Mouse (Mus musculus) forebrain, embryonic 15.5 days (tissue): Measurements from ENCODE around the gene Klk6. TPM values are rescaled to one million over a fixed set of nuclear protein-coding genes. Genes with fewer than 3 reads are reported as not detected.

Source experiments
- ATAC-seq: fragments of 200-750 bp; cut with Nextera tagmentation; replicated peaks from 2 replicates; pipeline ENCODE4 v1.8.0; 2017; ENCODE audit warnings: mild to moderate bottlenecking, moderate TSS enrichment, moderate library complexity
- H3K27ac ChIP-seq: fragments of 300-500 bp; sonication (generic); replicated peaks from 2 replicates; pipeline ENCODE4 v1.5.1; 2015; ENCODE audit warnings: mild to moderate bottlenecking, inconsistent platforms
- H3K27me3 ChIP-seq: fragments of 300-500 bp; sonication (generic); 2 replicates; pipeline ENCODE4 v1.6.1; 2015; ENCODE audit warnings: inconsistent platforms
- H3K36me3 ChIP-seq: fragments of 300-500 bp; sonication (generic); 2 replicates; pipeline ENCODE4 v1.6.1; 2015; ENCODE audit warnings: mild to moderate bottlenecking, inconsistent platforms
- H3K4me1 ChIP-seq: fragments of 300-500 bp; sonication (generic); 2 replicates; pipeline ENCODE4 v1.6.1; 2015; ENCODE audit warnings: inconsistent platforms
- H3K4me2 ChIP-seq: fragments of 300-500 bp; sonication (generic); replicated peaks from 2 replicates; pipeline ENCODE4 v1.6.1; 2015; ENCODE audit warnings: mild to moderate bottlenecking, inconsistent platforms
- H3K4me3 ChIP-seq: fragments of 300-500 bp; sonication (generic); 2 replicates; pipeline ENCODE4 v1.5.1; 2015; ENCODE audit warnings: mild to moderate bottlenecking, inconsistent platforms
- H3K9ac ChIP-seq: fragments of 300-500 bp; sonication (generic); replicated peaks from 2 replicates; pipeline ENCODE4 v1.6.1; 2015; ENCODE audit warnings: mild to moderate bottlenecking, inconsistent platforms
- H3K9me3 ChIP-seq: fragments of 300-500 bp; sonication (generic); 2 replicates; pipeline ENCODE4 v1.6.1; 2016; ENCODE audit warnings: inconsistent platforms
- WGBS: fragments of 180-500 bp; shearing (Covaris S2); methylation state at CpG from one replicate; pipeline ENCODE4 v1.1.7; 2015; ENCODE audit warnings: mixed read lengths; 5-methylcytosine and 5-hydroxymethylcytosine counted together
- polyA plus RNA-seq: library from polyadenylated mRNA; unstranded; fragments of >200 nt; fragmentation: Nextera tagmentation; extraction: Ambion mirVana; gene quantifications from 2 replicates; pipeline ENCODE4 v1.2.1, GENCODE M21; 2015

Gene Klk6
- polyA plus RNA-seq: not detected in 2 replicates

DNA sequence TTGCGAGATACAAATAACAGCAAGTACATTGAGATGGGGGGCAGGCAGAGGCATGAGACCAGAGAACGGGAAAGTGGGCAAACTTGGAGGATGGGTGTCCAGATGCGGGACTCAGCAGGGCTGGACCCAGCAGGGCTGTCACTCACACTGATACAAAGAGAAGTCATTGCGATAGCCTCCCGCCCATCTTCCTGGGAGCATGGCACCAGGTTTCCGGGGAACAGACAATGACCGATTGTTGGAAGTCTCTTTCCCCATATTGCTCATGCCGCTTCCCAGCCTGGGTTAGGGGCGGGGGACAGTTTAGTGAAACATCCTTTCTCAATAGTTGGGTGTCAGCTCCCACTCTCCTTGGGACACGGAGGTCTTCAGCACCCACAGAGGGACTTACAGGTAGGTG lies at the start of gene Klk6:
Gene Klk6 (plus strand): TSS at position 301 of the 400 bp plus-strand sequence.
- ATAC-seq: no peak
- 81% methylated on average over 10 of the region's 10 CpGs for WGBS
- H3K4me2 ChIP-seq: no peak within 1 kb of the TSS
- H3K9me3 ChIP-seq: no peaks in the 10 kb centered on the region
- no peak within 1 kb of the TSS for H3K9ac ChIP-seq
- no peaks in the 10 kb centered on the region for H3K36me3 ChIP-seq
- no peaks in the 10 kb centered on the region for H3K4me1 ChIP-seq
- H3K4me3 ChIP-seq: no peak within 1 kb of the TSS
- no peak within 1 kb of the TSS for H3K27ac ChIP-seq
- no peaks in the 10 kb centered on the region for H3K27me3 ChIP-seq

DNA sequence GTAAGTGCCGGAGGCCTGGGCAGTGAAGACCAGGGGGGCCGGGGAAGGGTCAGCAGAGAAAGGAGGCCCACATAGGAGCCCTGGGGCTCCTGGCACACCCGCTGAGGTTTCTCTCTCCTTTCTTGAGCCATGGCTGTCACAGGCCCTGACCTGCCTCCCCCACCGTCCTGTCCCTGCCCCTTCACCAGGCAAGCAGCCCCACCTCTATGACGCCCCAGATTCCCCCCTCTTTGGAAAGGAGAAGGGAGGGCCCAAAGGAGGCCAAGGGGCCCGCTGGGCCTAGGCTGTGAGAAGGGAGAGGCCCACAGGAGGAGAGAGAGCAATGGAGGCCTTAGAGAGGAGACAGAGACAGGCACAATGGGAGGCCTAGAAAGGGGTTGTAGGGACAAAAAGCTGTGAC lies 49.5 kb upstream of the Klk6 start:
- Histone ChIP-seq H3K9me3 (no peaks in the 10 kb centered on the region), H3K27me3 (no peaks in the 10 kb centered on the region), H3K9ac (no peak overlapping the region), H3K4me1 (no peaks in the 10 kb centered on the region), H3K36me3 (no peaks in the 10 kb centered on the region), H3K4me2 (no peak overlapping the region), H3K4me3 (no peak overlapping the region), H3K27ac (no peak overlapping the region)
- ATAC-seq: no peak
- WGBS: 46% methylated on average over 6 of the region's 6 CpGs

DNA sequence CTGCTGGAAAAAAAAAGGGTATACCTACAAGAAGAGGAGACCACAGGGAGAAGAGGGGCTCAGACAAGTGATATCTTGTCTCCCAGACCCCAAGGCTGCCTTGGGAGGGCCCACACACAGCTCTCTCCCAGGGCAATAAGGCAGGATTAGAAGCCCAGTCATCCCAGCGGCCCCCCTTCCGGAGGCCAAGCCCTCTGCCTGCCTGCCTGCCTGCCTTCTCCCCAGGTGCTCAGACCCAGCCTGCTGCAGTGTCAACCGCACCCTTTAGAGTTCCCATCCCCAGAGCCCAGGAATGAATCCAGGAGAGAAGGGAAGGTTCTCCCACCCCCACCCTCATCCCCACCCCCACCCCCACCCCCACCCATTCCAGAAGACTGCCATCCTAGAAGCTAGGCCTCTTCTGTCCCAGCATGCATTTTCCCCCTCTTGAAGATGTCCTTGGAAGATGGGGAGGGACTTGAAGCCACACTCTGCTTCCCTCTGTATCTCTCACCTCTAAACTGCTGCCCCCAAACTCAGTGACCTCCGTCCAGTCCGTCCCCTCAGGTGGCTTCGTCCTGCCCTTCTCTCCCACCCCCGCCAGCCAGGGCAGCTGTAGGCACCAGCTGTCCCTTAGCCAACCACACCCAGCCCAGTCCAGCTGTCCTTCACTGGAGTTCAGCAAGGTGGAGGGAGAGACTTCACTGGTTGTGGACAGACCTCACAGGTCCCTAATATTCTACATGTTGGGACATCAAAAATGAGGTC lies 48.8 kb upstream of the Klk6 start:
- H3K9ac ChIP-seq: no peak overlapping the region
- no peak overlapping the region for H3K4me3 ChIP-seq
- H3K27ac ChIP-seq: no peak overlapping the region
- H3K27me3 ChIP-seq: no peaks in the 10 kb centered on the region
- no peak overlapping the region for H3K4me2 ChIP-seq
- no peaks in the 10 kb centered on the region for H3K36me3 ChIP-seq
- H3K9me3 ChIP-seq: no peaks in the 10 kb centered on the region
- WGBS: 40% methylated on average over 7 of the region's 7 CpGs
- no peaks in the 10 kb centered on the region for H3K4me1 ChIP-seq
- no peak for ATAC-seq

DNA sequence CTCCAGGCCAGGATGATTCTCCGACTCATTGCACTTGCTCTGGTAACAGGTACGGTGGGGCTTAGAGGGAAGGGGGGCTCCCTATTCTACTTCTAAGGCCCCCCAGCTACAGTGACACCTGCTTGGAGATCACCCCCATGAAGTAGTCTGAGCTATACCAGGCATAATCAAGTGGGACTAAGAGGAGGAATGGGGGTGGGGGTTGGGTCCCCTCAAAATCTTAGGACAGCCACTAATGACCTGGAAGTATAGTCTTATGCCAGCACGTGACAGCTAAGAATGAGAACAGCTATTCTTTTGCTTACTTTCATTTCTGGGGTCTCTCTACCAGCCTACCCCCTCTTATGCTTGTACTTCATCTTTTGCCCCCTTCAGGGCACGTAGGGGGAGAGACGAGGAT lies 47.8 kb upstream of the Klk6 start:
- Histone ChIP-seq H3K9me3 (no peaks in the 10 kb centered on the region), H3K4me3 (no peak overlapping the region), H3K9ac (no peak overlapping the region), H3K36me3 (no peaks in the 10 kb centered on the region), H3K4me2 (no peak overlapping the region), H3K27me3 (no peaks in the 10 kb centered on the region), H3K27ac (no peak overlapping the region), H3K4me1 (no peaks in the 10 kb centered on the region)
- WGBS: 88% methylated on average over 5 of the region's 5 CpGs
- ATAC-seq: no peak

DNA sequence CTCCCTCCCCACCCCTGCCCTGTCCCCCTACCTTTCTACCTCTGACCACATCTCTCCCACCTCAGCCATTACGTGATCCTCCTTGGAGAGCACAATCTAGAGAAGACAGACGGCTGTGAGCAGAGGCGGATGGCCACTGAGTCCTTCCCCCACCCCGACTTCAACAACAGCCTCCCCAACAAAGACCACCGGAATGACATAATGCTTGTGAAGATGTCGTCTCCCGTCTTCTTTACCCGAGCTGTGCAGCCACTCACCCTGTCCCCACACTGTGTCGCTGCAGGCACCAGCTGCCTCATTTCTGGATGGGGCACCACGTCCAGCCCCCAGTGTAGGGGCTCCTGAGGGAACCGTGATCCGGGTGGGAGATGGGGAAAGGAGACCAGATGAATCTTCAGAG lies 46.9 kb upstream of the Klk6 start:
- Histone ChIP-seq H3K36me3 (no peaks in the 10 kb centered on the region), H3K9me3 (no peaks in the 10 kb centered on the region), H3K4me3 (no peak overlapping the region), H3K4me1 (peaks cover 2% of the 10 kb centered on the region), H3K9ac (no peak overlapping the region), H3K4me2 (no peak overlapping the region), H3K27ac (no peak overlapping the region), H3K27me3 (no peaks in the 10 kb centered on the region)
- 85% methylated on average over 12 of the region's 12 CpGs for WGBS
- no peak for ATAC-seq

DNA sequence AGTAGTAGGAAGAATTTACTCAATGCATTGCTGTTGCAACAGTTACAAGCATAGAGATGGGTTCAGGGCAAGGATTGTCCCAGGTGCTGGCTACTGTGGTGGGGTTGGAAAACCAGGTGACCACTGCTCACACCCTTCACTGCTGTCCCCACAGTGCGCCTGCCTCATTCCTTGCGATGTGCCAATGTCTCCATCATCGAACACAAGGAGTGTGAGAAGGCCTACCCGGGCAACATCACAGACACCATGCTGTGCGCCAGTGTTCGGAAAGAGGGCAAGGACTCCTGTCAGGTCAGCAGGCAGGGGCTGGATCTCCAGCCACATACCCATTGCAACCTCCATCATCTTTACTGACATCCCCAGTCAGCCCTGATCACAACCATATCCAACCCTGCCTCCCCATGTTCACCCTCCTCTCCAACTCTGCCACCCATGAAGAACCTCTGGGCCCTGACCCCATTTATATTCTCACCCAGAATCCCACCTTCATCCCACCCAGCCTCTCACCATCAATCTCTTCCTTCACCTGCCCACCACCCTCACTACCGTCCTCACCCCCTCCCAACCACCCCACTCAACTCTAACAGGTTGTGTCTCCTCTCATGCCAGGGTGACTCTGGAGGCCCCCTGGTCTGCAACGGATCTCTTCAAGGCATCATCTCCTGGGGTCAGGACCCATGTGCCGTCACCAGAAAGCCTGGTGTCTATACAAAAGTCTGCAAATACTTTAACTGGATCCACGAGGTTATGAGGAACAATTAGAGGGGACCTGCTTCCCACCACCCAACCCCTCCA lies 45.9 kb upstream of the Klk6 start:
- no peak overlapping the region for H3K27ac ChIP-seq
- peaks cover 5% of the 10 kb centered on the region for H3K4me1 ChIP-seq
- no peak for ATAC-seq
- no peak overlapping the region for H3K4me2 ChIP-seq
- no peaks in the 10 kb centered on the region for H3K9me3 ChIP-seq
- H3K9ac ChIP-seq: no peak overlapping the region
- H3K27me3 ChIP-seq: 0 out of 2 replicates have a peak, but pooled peaks cover 4% of the 10 kb centered on the region
- no peaks in the 10 kb centered on the region for H3K36me3 ChIP-seq
- 93% methylated on average over 10 of the region's 10 CpGs for WGBS
- H3K4me3 ChIP-seq: no peak overlapping the region

DNA sequence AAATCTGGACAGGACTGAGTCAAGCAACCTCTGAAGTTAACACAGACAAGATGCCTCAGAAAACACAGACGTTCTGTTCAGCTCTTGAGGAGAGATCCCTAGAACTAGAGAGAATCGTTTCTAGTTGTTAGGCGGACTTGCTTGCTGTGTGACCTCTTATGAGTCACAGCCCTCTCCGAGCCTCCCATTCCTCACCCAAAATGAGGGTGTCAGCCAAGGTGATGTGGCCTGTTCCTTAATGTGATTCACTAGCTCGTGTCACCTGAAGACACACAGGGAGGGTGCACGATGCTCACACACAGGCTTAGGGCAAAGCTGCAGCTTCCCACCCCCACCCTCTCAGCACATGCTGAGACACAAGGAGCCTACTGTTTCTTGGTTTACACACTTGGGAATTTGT lies 44.1 kb upstream of the Klk6 start:
- 0 out of 2 replicates have a peak, but pooled peaks cover 4% of the 10 kb centered on the region for H3K27me3 ChIP-seq
- no peak overlapping the region for H3K4me3 ChIP-seq
- H3K4me1 ChIP-seq: peaks cover 5% of the 10 kb centered on the region
- H3K27ac ChIP-seq: no peak overlapping the region
- H3K36me3 ChIP-seq: no peaks in the 10 kb centered on the region
- 65% methylated on average over 6 of the region's 6 CpGs for WGBS
- no peak overlapping the region for H3K9ac ChIP-seq
- H3K4me2 ChIP-seq: no peak overlapping the region
- ATAC-seq: no peak
- H3K9me3 ChIP-seq: no peaks in the 10 kb centered on the region

DNA sequence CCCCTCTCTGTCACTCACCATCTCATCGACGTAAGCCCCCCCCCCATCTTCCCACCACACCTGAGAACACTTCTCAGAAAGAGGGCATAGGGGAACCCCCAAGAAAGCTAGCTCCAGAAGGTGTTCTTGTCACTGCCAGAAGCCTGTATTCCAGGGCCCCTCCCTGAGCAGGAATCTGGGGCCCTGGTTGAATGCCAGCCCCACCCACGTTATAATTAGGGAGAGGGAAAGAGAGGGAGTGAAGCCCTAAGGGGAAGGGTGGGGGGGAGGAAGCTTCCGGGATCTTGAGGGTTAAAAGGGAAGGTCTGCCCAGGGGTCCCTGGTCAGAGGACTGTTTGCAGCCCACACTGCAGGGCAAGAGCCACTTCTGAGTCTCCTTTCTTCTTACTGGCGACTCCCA lies 43.6 kb upstream of the Klk6 start, which contains the start of gene Klk10:
Gene Klk10 (plus strand): TSS at position 290 of the 400 bp plus-strand sequence.
- Histone ChIP-seq H3K27me3 (0 out of 2 replicates have a peak, but pooled peaks cover 4% of the 10 kb centered on the region), H3K9me3 (no peaks in the 10 kb centered on the region), H3K9ac (no peak within 1 kb of the TSS), H3K4me3 (no peak within 1 kb of the TSS), H3K4me2 (no peak within 1 kb of the TSS), H3K36me3 (no peaks in the 10 kb centered on the region), H3K27ac (no peak within 1 kb of the TSS), H3K4me1 (peaks cover 5% of the 10 kb centered on the region)
- no peak for ATAC-seq
- WGBS: 45% methylated on average over 5 of the region's 5 CpGs

DNA sequence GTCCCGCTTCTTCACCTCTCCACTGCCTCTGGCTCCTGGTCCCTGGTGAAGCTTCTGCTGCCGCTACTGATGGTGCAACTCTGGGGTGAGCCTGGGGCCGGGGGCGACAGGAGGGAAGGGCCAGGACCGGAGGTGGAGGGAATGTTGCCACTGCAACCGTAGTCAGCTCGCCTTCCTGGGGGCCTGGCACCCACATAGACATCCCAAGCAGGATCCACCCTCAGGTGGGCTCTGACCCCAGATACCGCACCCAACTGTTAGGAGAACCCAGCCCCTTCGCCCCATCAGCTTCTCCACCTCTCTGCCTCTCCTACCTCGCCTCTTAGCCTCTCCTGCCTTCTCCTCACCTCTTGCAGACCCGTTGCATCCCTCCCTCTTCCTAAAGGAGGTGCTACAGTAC lies 42.8 kb upstream of the Klk6 start:
- 0 out of 2 replicates have a peak, but pooled peaks cover 4% of the 10 kb centered on the region for H3K27me3 ChIP-seq
- H3K9me3 ChIP-seq: no peaks in the 10 kb centered on the region
- H3K4me3 ChIP-seq: no peak overlapping the region
- H3K4me2 ChIP-seq: no peak overlapping the region
- ATAC-seq: no peak
- peaks cover 5% of the 10 kb centered on the region for H3K4me1 ChIP-seq
- H3K36me3 ChIP-seq: no peaks in the 10 kb centered on the region
- H3K27ac ChIP-seq: no peak overlapping the region
- 92% methylated on average over 11 of the region's 11 CpGs for WGBS
- H3K9ac ChIP-seq: no peak overlapping the region

DNA sequence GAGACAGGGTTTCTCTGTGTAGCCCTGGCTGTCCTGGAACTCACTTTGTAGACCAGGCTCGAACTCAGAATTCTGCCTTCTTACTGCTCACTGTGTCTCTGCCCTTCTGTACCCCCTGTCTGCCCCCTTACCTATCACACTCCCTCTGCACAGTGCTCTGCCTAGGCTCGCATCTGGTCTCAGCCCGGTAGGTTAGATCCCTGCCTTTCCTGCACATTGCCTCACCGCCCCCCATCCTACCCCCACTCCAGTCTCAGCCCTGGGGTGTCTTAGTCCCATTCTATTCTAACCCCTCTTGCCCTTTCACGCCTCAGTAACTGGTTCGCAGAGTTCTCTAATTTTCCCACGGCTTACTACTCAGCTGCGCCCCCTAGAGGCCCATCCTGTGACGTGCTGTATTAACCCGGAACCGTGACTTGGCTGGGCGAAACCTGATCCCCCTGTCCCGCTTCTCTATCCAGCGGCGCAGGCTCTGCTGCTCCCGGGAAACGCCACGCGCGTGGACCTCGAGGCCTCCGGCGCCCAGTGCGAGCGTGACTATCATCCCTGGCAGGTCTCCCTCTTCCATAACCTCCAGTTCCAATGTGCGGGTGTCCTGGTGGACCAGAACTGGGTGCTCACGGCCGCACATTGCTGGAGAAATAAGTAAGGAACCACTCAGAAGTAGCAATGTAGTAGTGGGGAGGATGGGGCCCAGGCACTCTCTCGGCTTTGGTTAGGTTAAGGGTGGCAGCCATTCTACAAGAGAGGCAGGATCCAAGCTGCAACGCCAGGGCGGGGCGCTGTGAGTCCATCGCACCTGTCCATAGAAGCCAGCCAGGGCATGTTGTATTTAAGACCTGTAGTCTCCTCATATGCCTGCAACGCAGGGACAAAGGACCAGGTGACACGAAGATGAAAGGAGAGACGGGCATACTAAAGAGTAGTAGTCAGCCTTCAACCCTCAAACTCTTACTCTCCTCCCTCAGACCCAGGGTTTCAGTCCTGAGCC lies 41.7 kb upstream of the Klk6 start:
- Histone ChIP-seq H3K27me3 (0 out of 2 replicates have a peak, but pooled peaks cover 4% of the 10 kb centered on the region), H3K4me2 (peak overlapping the region; percentile 69), H3K4me1 (peaks cover 5% of the 10 kb centered on the region), H3K4me3 (peak overlapping the region; percentile 34), H3K9me3 (no peaks in the 10 kb centered on the region), H3K9ac (peak overlapping the region; percentile 43; the same call in 1 of the 2 replicates), H3K36me3 (no peaks in the 10 kb centered on the region), H3K27ac (no peak overlapping the region)
- peak; percentile 59 for ATAC-seq
- WGBS: 7% methylated on average over 36 of the region's 36 CpGs

DNA sequence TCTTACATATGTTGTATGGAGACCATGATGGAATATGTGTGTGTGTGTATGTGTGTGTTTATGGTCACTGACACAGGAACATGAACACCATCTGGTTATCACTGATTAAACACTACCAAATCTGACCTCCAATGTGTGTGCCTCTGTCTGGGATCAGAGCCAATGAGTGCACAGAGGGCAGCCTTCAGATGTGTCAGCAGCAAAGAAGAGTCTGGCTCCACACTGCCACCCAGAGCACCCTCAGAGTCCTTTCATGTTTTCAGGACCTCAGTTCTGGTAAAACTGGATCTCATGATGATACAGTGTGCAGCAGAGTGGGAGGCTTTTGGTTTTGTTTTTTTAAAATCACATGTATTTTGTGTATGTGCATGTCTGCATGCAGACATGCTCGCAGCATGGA lies 39.0 kb upstream of the Klk6 start:
- no peak overlapping the region for H3K4me2 ChIP-seq
- WGBS: 91% methylated on average over 1 of the region's 1 CpGs
- H3K4me1 ChIP-seq: peaks cover 5% of the 10 kb centered on the region
- H3K9me3 ChIP-seq: no peaks in the 10 kb centered on the region
- H3K9ac ChIP-seq: no peak overlapping the region
- no peak overlapping the region for H3K27ac ChIP-seq
- H3K4me3 ChIP-seq: no peak overlapping the region
- no peak for ATAC-seq
- H3K36me3 ChIP-seq: no peaks in the 10 kb centered on the region
- H3K27me3 ChIP-seq: 0 out of 2 replicates have a peak, but pooled peaks cover 4% of the 10 kb centered on the region
